Mouse (Mus musculus) lung, postnatal 36 days (tissue): Measurements from ENCODE around the gene Fntb.

Experiments
- DNase-seq: peaks from one replicate; pipeline ENCODE4 v3.0.0; 2022; ENCODE audit warnings: mixed read lengths

Fntb gene

GRCm38 (mm10) chr12:76924904-76925604, 159.7 kb downstream of the Fntb start:
- no peak for DNase-seq

- DNase-seq, result peak; percentile 34
Observed at GRCm38 (mm10) chr12:76926338-76926945, 161.1 kb downstream of the Fntb start.

GRCm38 (mm10) chr12:76927012-76927411, 161.6 kb downstream of the Fntb start:
- DNase-seq, result no peak

GRCm38 (mm10) chr12:76927539-76927938, 162.2 kb downstream of the Fntb start:
- peak; percentile 20 for DNase-seq

GRCm38 (mm10) chr12:76930177-76930576, 164.8 kb downstream of the Fntb start:
- no peak for DNase-seq

- peak; percentile 38 for DNase-seq
Observed at GRCm38 (mm10) chr12:76931739-76932687, 166.6 kb downstream of the Fntb start.

GRCm38 (mm10) chr12:76932688-76933060, 167.3 kb downstream of the Fntb start:
- DNase-seq, result no peak

- no peak for DNase-seq
Observed at GRCm38 (mm10) chr12:76934438-76934837, 169.0 kb downstream of the Fntb start.

- no peak for DNase-seq
Observed at GRCm38 (mm10) chr12:76936211-76936610, 170.8 kb downstream of the Fntb start.

- no peak for DNase-seq
Observed at GRCm38 (mm10) chr12:76938013-76938412, 172.6 kb downstream of the Fntb start.

GRCm38 (mm10) chr12:76941524-76941923, 176.1 kb downstream of the Fntb start:
- DNase-seq, result no peak

- DNase-seq, result no peak
Observed at GRCm38 (mm10) chr12:76942476-76942875, 177.1 kb downstream of the Fntb start.

GRCm38 (mm10) chr12:76943046-76943445, 177.7 kb downstream of the Fntb start:
- no peak for DNase-seq

- no peak for DNase-seq
Observed at GRCm38 (mm10) chr12:76943466-76943865, 178.1 kb downstream of the Fntb start.

GRCm38 (mm10) chr12:76947487-76947886, 182.1 kb downstream of the Fntb start:
- DNase-seq, result no peak

- DNase-seq, result peak; percentile 24
Observed at GRCm38 (mm10) chr12:76948185-76948584, 182.8 kb downstream of the Fntb start.

- peak; percentile 23 for DNase-seq
Observed at GRCm38 (mm10) chr12:76948781-76949180, 183.4 kb downstream of the Fntb start.

GRCm38 (mm10) chr12:76950330-76950729, 184.9 kb downstream of the Fntb start:
- DNase-seq, result peak; percentile 24

- no peak for DNase-seq
Observed at GRCm38 (mm10) chr12:76953750-76954363, 188.5 kb downstream of the Fntb start.

- DNase-seq, result peak; percentile 83
Observed at GRCm38 (mm10) chr12:76954698-76955423, 189.5 kb downstream of the Fntb start.

- DNase-seq, result peak; percentile 66
Observed at GRCm38 (mm10) chr12:76957688-76958087, 192.3 kb downstream of the Fntb start.
